ENCODE assay signal across 9 mouse cellular contexts in the genomic region with DNA sequence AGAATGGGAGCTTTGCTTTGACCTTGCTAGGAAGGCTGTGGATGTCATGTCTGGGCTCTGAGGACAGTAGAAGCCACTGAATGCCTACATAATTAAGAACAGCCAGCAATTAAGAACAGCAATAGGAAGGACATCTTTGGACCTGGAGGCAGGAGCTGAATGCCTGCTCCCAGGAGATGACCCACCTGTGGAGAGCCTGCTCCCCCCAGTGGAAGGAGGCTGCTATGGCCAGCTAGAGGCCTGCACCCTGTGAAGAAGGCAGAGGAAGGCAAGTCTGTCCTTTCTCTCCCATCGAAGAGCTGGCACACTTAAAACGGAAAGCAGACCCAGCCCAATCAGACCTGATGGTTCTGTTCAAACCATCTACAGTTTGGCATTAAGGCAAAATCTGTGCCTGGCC.
DNase-seq lines count a peak whose midpoint lies in the region; ATAC-seq lines count a peak whose summit lies in the region.
"Had no signal": no experiment of that assay in that cellular context is flagged by ENCODE, and none has a peak within 500 bp of the region (broad histone marks: within the 10 kb centered on the region; RNA-seq: fewer than 3 reads in every experiment).

No protein-coding gene starts in this region.

- H3K36me3 ChIP-seq in midbrain, embryonic 14.5 days (ENCODE audit: control insufficient read depth, insufficient read depth, low read length): no peaks in the 10 kb centered on the region
- H3K36me3 ChIP-seq: neural tube, embryonic 12.5 days had no signal

- H3K4me3 ChIP-seq in midbrain, embryonic 14.5 days (replicated peaks; ENCODE audit: low read depth, low read length): no peak overlapping the region
- H3K4me3 ChIP-seq: neural tube, embryonic 12.5 days had no signal

- no peaks in the 10 kb centered on the region for H3K27me3 ChIP-seq in midbrain, embryonic 14.5 days (ENCODE audit: control insufficient read depth, insufficient read depth, low read length)
- H3K27me3 ChIP-seq: neural tube, embryonic 12.5 days had no signal

- 46% methylated on average over 2 of the region's 2 CpGs for WGBS in midbrain, embryonic 14.5 days

- peak; percentile 19 for DNase-seq in ovary, postnatal 36 days (ENCODE audit: low spot score)
- no peak for DNase-seq in ovary, adult 18-20 months (ENCODE audit: low spot score)
- peak; percentile 86 for DNase-seq in cerebellum, adult 9-10 months
- DNase-seq in frontal cortex, postnatal 36 days (ENCODE audit: low spot score in 2 of 2): peak; percentile 57 to 75
- DNase-seq in layer of hippocampus, postnatal 36 days: peak; percentile 61 to 62
- DNase-seq in midbrain, embryonic 14.5 days: peak; percentile 77

- no peak overlapping the region for H3K9ac ChIP-seq in midbrain, embryonic 14.5 days (replicated peaks; ENCODE audit: low read length)
- H3K9ac ChIP-seq: neural tube, embryonic 12.5 days had no signal

- no peak overlapping the region for H3K4me2 ChIP-seq in midbrain, embryonic 14.5 days (ENCODE audit: low read length)
- H3K4me2 ChIP-seq: neural tube, embryonic 12.5 days had no signal

- H3K27ac ChIP-seq in midbrain, embryonic 14.5 days (replicated peaks; ENCODE audit: low read depth, low read length): no peak overlapping the region
- H3K27ac ChIP-seq: neural tube, embryonic 12.5 days had no signal

- ATAC-seq in midbrain, embryonic 14.5 days (ENCODE audit: low FRiP score, low TSS enrichment): no peak
- ATAC-seq in erythroid progenitor cell, adult 5-6 weeks (replicated peaks; ENCODE audit: low FRiP score, poor library complexity, severe bottlenecking): no peak
- ATAC-seq in activated CD4-positive, CD25-positive, alpha-beta regulatory T cell, adult 4 months: no peak

- no peaks in the 10 kb centered on the region for H3K9me3 ChIP-seq in midbrain, embryonic 14.5 days (ENCODE audit: control insufficient read depth, low read length)
- H3K9me3 ChIP-seq: neural tube, embryonic 12.5 days had no signal

- H3K4me1 ChIP-seq in midbrain, embryonic 14.5 days (ENCODE audit: control insufficient read depth, insufficient read depth, low read length): no peaks in the 10 kb centered on the region
- H3K4me1 ChIP-seq: neural tube, embryonic 12.5 days had no signal
